Mouse (Mus musculus): ENCODE data around the gene Itgb7. TPM values are rescaled to one million over a fixed set of nuclear protein-coding genes. Genes with fewer than 3 reads are reported as not detected.

Gene Itgb7
- polyA plus RNA-seq, 1 experiment from 2014 or later, result 5.6 TPM

- peak overlapping the region; percentile 99 for H3K27ac ChIP-seq (ENCODE audit: low read length)
- no peak overlapping the region for H3K4me2 ChIP-seq (ENCODE audit: low read depth, low read length)
- H3K4me1 ChIP-seq (ENCODE audit: control insufficient read depth, insufficient read depth, low read length), result peaks cover 27% of the 10 kb centered on the region
- WGBS, result 65% methylated on average over 5 of the region's 5 CpGs
- ATAC-seq (ENCODE audit: insufficient read depth, low FRiP score), result no peak
- H3K9me3 ChIP-seq (replicated peaks; ENCODE audit: control insufficient read depth, low read length), result no peaks in the 10 kb centered on the region
- H3K9ac ChIP-seq (ENCODE audit: low read length), result no peak overlapping the region
- H3K4me3 ChIP-seq (replicated peaks; ENCODE audit: low read length), result no peak overlapping the region
- no peaks in the 10 kb centered on the region for H3K36me3 ChIP-seq (ENCODE audit: control insufficient read depth, insufficient read depth, low read length)
- no peaks in the 10 kb centered on the region for H3K27me3 ChIP-seq (ENCODE audit: control insufficient read depth, insufficient read depth, low read length)
These were observed 18.8 kb upstream of the Itgb7 start for GRCm38 (mm10) chr15:102250521-102250920.

- Histone ChIP-seq H3K9ac (ENCODE audit: low read length) (peak overlapping the region; percentile 88), H3K4me2 (ENCODE audit: low read depth, low read length) (peak overlapping the region; percentile 69), H3K9me3 (replicated peaks; ENCODE audit: control insufficient read depth, low read length) (no peaks in the 10 kb centered on the region), H3K27ac (ENCODE audit: low read length) (peak overlapping the region; percentile 99), H3K27me3 (ENCODE audit: control insufficient read depth, insufficient read depth, low read length) (no peaks in the 10 kb centered on the region), H3K4me3 (replicated peaks; ENCODE audit: low read length) (0 out of 2 replicates have a peak overlapping the region, but pooled peaks have one; percentile 29), H3K36me3 (ENCODE audit: control insufficient read depth, insufficient read depth, low read length) (no peaks in the 10 kb centered on the region), H3K4me1 (ENCODE audit: control insufficient read depth, insufficient read depth, low read length) (peaks cover 33% of the 10 kb centered on the region)
- WGBS, result 46% methylated on average over 9 of the region's 9 CpGs
- ATAC-seq (ENCODE audit: insufficient read depth, low FRiP score), result no peak
These were observed 18.2 kb upstream of the Itgb7 start for GRCm38 (mm10) chr15:102249967-102250366.

- ATAC-seq (ENCODE audit: insufficient read depth, low FRiP score), result no peak
- Histone ChIP-seq H3K4me3 (replicated peaks; ENCODE audit: low read length) (peak overlapping the region; percentile 29), H3K9ac (ENCODE audit: low read length) (peak overlapping the region; percentile 88), H3K9me3 (replicated peaks; ENCODE audit: control insufficient read depth, low read length) (no peaks in the 10 kb centered on the region), H3K4me2 (ENCODE audit: low read depth, low read length) (peak overlapping the region; percentile 69), H3K27me3 (ENCODE audit: control insufficient read depth, insufficient read depth, low read length) (no peaks in the 10 kb centered on the region), H3K36me3 (ENCODE audit: control insufficient read depth, insufficient read depth, low read length) (no peaks in the 10 kb centered on the region), H3K27ac (ENCODE audit: low read length) (peak overlapping the region; percentile 99), H3K4me1 (ENCODE audit: control insufficient read depth, insufficient read depth, low read length) (peaks cover 39% of the 10 kb centered on the region)
- WGBS, result 5% methylated on average over 13 of the region's 13 CpGs
These were observed 17.5 kb upstream of the Itgb7 start for GRCm38 (mm10) chr15:102249251-102249691.

GRCm38 (mm10) chr15:102248812-102249191 is 17.1 kb upstream of the Itgb7 start:
- H3K4me2 ChIP-seq (ENCODE audit: low read depth, low read length), result peak overlapping the region; percentile 69
- H3K4me1 ChIP-seq (ENCODE audit: control insufficient read depth, insufficient read depth, low read length), result peaks cover 43% of the 10 kb centered on the region
- H3K9ac ChIP-seq (ENCODE audit: low read length), result peak overlapping the region; percentile 88; the same call in 1 of the 2 replicates
- H3K4me3 ChIP-seq (replicated peaks; ENCODE audit: low read length), result peak overlapping the region; percentile 29
- WGBS, result 20% methylated on average over 3 of the region's 3 CpGs
- H3K9me3 ChIP-seq (replicated peaks; ENCODE audit: control insufficient read depth, low read length), result no peaks in the 10 kb centered on the region
- peak overlapping the region; percentile 99 for H3K27ac ChIP-seq (ENCODE audit: low read length)
- H3K27me3 ChIP-seq (ENCODE audit: control insufficient read depth, insufficient read depth, low read length), result no peaks in the 10 kb centered on the region
- no peak for ATAC-seq (ENCODE audit: insufficient read depth, low FRiP score)
- H3K36me3 ChIP-seq (ENCODE audit: control insufficient read depth, insufficient read depth, low read length), result no peaks in the 10 kb centered on the region

- H3K36me3 ChIP-seq (ENCODE audit: control insufficient read depth, insufficient read depth, low read length), result no peaks in the 10 kb centered on the region
- ATAC-seq (ENCODE audit: insufficient read depth, low FRiP score), result no peak
- no peaks in the 10 kb centered on the region for H3K9me3 ChIP-seq (replicated peaks; ENCODE audit: control insufficient read depth, low read length)
- H3K4me1 ChIP-seq (ENCODE audit: control insufficient read depth, insufficient read depth, low read length), result peaks cover 49% of the 10 kb centered on the region
- peak overlapping the region; percentile 69 for H3K4me2 ChIP-seq (ENCODE audit: low read depth, low read length)
- no peaks in the 10 kb centered on the region for H3K27me3 ChIP-seq (ENCODE audit: control insufficient read depth, insufficient read depth, low read length)
- 15% methylated on average over 8 of the region's 8 CpGs for WGBS
- peak overlapping the region; percentile 67 for H3K4me3 ChIP-seq (replicated peaks; ENCODE audit: low read length)
- peak overlapping the region; percentile 88 for H3K9ac ChIP-seq (ENCODE audit: low read length)
- H3K27ac ChIP-seq (ENCODE audit: low read length), result peak overlapping the region; percentile 99
These were observed 16.5 kb upstream of the Itgb7 start for GRCm38 (mm10) chr15:102248131-102248811.

GRCm38 (mm10) chr15:102247252-102248130 is 15.7 kb upstream of the Itgb7 start:
- peak overlapping the region; percentile 69 for H3K4me2 ChIP-seq (ENCODE audit: low read depth, low read length)
- H3K9me3 ChIP-seq (replicated peaks; ENCODE audit: control insufficient read depth, low read length), result no peaks in the 10 kb centered on the region
- H3K4me1 ChIP-seq (ENCODE audit: control insufficient read depth, insufficient read depth, low read length), result peaks cover 57% of the 10 kb centered on the region
- ATAC-seq (ENCODE audit: insufficient read depth, low FRiP score), result peak; percentile 68
- H3K9ac ChIP-seq (ENCODE audit: low read length), result peak overlapping the region; percentile 88
- no peaks in the 10 kb centered on the region for H3K36me3 ChIP-seq (ENCODE audit: control insufficient read depth, insufficient read depth, low read length)
- H3K4me3 ChIP-seq (replicated peaks; ENCODE audit: low read length), result peak overlapping the region; percentile 67
- peak overlapping the region; percentile 99 for H3K27ac ChIP-seq (ENCODE audit: low read length)
- under 1% methylated on average over 58 of the region's 65 CpGs for WGBS
- H3K27me3 ChIP-seq (ENCODE audit: control insufficient read depth, insufficient read depth, low read length), result no peaks in the 10 kb centered on the region

- peaks cover 59% of the 10 kb centered on the region for H3K4me1 ChIP-seq (ENCODE audit: control insufficient read depth, insufficient read depth, low read length)
- H3K4me3 ChIP-seq (replicated peaks; ENCODE audit: low read length), result peak overlapping the region; percentile 67
- no peaks in the 10 kb centered on the region for H3K27me3 ChIP-seq (ENCODE audit: control insufficient read depth, insufficient read depth, low read length)
- no peaks in the 10 kb centered on the region for H3K36me3 ChIP-seq (ENCODE audit: control insufficient read depth, insufficient read depth, low read length)
- under 1% methylated on average over 35 of the region's 35 CpGs for WGBS
- peak overlapping the region; percentile 69 for H3K4me2 ChIP-seq (ENCODE audit: low read depth, low read length)
- H3K9me3 ChIP-seq (replicated peaks; ENCODE audit: control insufficient read depth, low read length), result no peaks in the 10 kb centered on the region
- ATAC-seq (ENCODE audit: insufficient read depth, low FRiP score), result peak; percentile 78
- H3K9ac ChIP-seq (ENCODE audit: low read length), result peak overlapping the region; percentile 88
- H3K27ac ChIP-seq (ENCODE audit: low read length), result peak overlapping the region; percentile 99
These were observed 15.1 kb upstream of the Itgb7 start for GRCm38 (mm10) chr15:102246866-102247251.

- Histone ChIP-seq H3K27ac (ENCODE audit: low read length) (peak overlapping the region; percentile 99), H3K4me3 (replicated peaks; ENCODE audit: low read length) (peak overlapping the region; percentile 67), H3K4me1 (ENCODE audit: control insufficient read depth, insufficient read depth, low read length) (peaks cover 58% of the 10 kb centered on the region), H3K9me3 (replicated peaks; ENCODE audit: control insufficient read depth, low read length) (no peaks in the 10 kb centered on the region), H3K9ac (ENCODE audit: low read length) (peak overlapping the region; percentile 88), H3K36me3 (ENCODE audit: control insufficient read depth, insufficient read depth, low read length) (no peaks in the 10 kb centered on the region), H3K27me3 (ENCODE audit: control insufficient read depth, insufficient read depth, low read length) (no peaks in the 10 kb centered on the region), H3K4me2 (ENCODE audit: low read depth, low read length) (peak overlapping the region; percentile 69)
- peak; percentile 76 for ATAC-seq (ENCODE audit: insufficient read depth, low FRiP score)
- under 1% methylated on average over 40 of the region's 44 CpGs for WGBS
These were observed 14.4 kb upstream of the Itgb7 start for GRCm38 (mm10) chr15:102245891-102246741.
